Mouse (Mus musculus) Patski (cell line): ENCODE measurements around the gene Ssc5d. TPM values are rescaled to one million over a fixed set of nuclear protein-coding genes. Genes with fewer than 3 reads are reported as not detected.

Experiments used
- ATAC-seq: fragments of 100-300 bp; one replicate; pipeline ENCODE4 v1.8.0; 2021
- CTCF ChIA-PET: fragments of 350-600 bp; sonication (Branson Sonifier 250); formaldehyde crosslinking; loops from one replicate; lab custom pipeline; 2022; ENCODE audit warnings: inconsistent platforms; lab: Charles Lee
- POLR2A ChIA-PET: fragments of 350-600 bp; sonication (Branson Sonifier 250); formaldehyde crosslinking; loops from one replicate; lab custom pipeline; 2022; ENCODE audit warnings: antibody characterized with exemption, inconsistent platforms; lab: Charles Lee
- DNase-seq: peaks from one replicate; pipeline ENCODE4 v3.0.0-alpha.2; 2011; ENCODE audit warnings: low read depth, low spot score
- H3K27me3 ChIP-seq: fragments of 371-371 bp; one replicate; pipeline ENCODE4 v1.5.1; 2021
- CTCF ChIP-seq: fragments of 100-300 bp; IDR thresholded peaks from one replicate; pipeline ENCODE4 v1.5.1; 2021
- in situ Hi-C: fragments of 300-500 bp; cut with MboI; formaldehyde crosslinking; loops from 3 replicates; pipeline ENCODE4 v1.11.1; 2018; ENCODE audit warnings: low pct_unique_long_range_greater_than_20kb, mixed read lengths
- polyA plus RNA-seq: library from polyadenylated mRNA; unstranded; gene quantifications from one replicate; pipeline ENCODE4 v1.2.3, GENCODE M21; 2021

Gene Ssc5d
- polyA plus RNA-seq, 1 experiment from 2014 or later = 4.7 TPM

GRCm38 (mm10) chr7:4942673-4943072, 17.1 kb downstream of the Ssc5d start:
- CTCF ChIA-PET = interaction anchor here (1.8 to 3.3 kb wide), 2 partner anchors 21 to 108 kb away, joined by 4 to 11 read pairs; partner anchors contain the start of genes Sbk2 and Zfp580
- in situ Hi-C loops = loop anchor here (5.0 to 10.0 kb wide), 2 partner anchors 105 to 378 kb away; no protein-coding TSS in a partner anchor
- no peaks in the 10 kb centered on the region for H3K27me3 ChIP-seq
- DNase-seq (no peak), ATAC-seq (no peak)
- POLR2A ChIA-PET = interaction anchor here (1.5 kb wide), 1 partner anchor 118 kb away, joined by 3 read pairs; no protein-coding TSS in a partner anchor
- TF ChIP-seq CTCF = no peak

- peak; percentile 96 for TF ChIP-seq CTCF
- H3K27me3 ChIP-seq = no peaks in the 10 kb centered on the region
- peak; percentile 86 for ATAC-seq
- peak; percentile 61 for DNase-seq
- POLR2A ChIA-PET = interaction anchor here (0.5 to 1.5 kb wide), 2 partner anchors 54 to 118 kb away, joined by 3 read pairs; no protein-coding TSS in a partner anchor
- CTCF ChIA-PET = interaction anchor here (0.6 to 1.6 kb wide), 4 partner anchors 15 to 117 kb away, joined by 3 to 6 read pairs (median 4); partner anchors contain the start of genes Fiz1, Sbk2 and Zfp524
- in situ Hi-C loops = loop anchor here (5.0 to 10.0 kb wide), 2 partner anchors 104 to 379 kb away; no protein-coding TSS in a partner anchor
These were observed 17.7 kb downstream of the Ssc5d start for GRCm38 (mm10) chr7:4943223-4943815.

- no peak for ATAC-seq
- CTCF ChIA-PET = interaction anchor here (0.7 kb wide), 1 partner anchor 16 kb away, joined by 3 read pairs; the partner anchor contains the start of gene Sbk2
- DNase-seq = no peak
- POLR2A ChIA-PET = no interaction called here
- no peaks in the 10 kb centered on the region for H3K27me3 ChIP-seq
- no peak for TF ChIP-seq CTCF
- in situ Hi-C loops = loop anchor here (10.0 kb wide), 1 partner anchor 383 kb away; no protein-coding TSS in a partner anchor
These were observed 22.3 kb downstream of the Ssc5d start for GRCm38 (mm10) chr7:4947855-4948254.

GRCm38 (mm10) chr7:4948386-4948785, 22.8 kb downstream of the Ssc5d start:
- CTCF ChIA-PET = no interaction called here
- no peak for TF ChIP-seq CTCF
- DNase-seq (no peak), ATAC-seq (no peak)
- POLR2A ChIA-PET = no interaction called here
- in situ Hi-C loops = loop anchor here (10.0 kb wide), 1 partner anchor 384 kb away; no protein-coding TSS in a partner anchor
- H3K27me3 ChIP-seq = no peaks in the 10 kb centered on the region

- H3K27me3 ChIP-seq = no peaks in the 10 kb centered on the region
- POLR2A ChIA-PET = no interaction called here
- ATAC-seq (no peak), DNase-seq (no peak)
- TF ChIP-seq CTCF = no peak
- in situ Hi-C loops = no loop called here
- CTCF ChIA-PET = interaction anchor here (1.0 kb wide), 1 partner anchor 26 kb away, joined by 3 read pairs; no protein-coding TSS in a partner anchor
These were observed 25.2 kb downstream of the Ssc5d start for GRCm38 (mm10) chr7:4950561-4951342.

GRCm38 (mm10) chr7:4953815-4954445, 28.3 kb downstream of the Ssc5d start:
- POLR2A ChIA-PET = no interaction called here
- in situ Hi-C loops = no loop called here
- DNase-seq = no peak

GRCm38 (mm10) chr7:4957361-4957760, 31.8 kb downstream of the Ssc5d start:
- H3K27me3 ChIP-seq = no peaks in the 10 kb centered on the region
- ChIA-PET CTCF (no interaction called here), POLR2A (interaction anchor here (0.6 kb wide), 1 partner anchor 42 kb away, joined by 3 read pairs; no protein-coding TSS in a partner anchor)
- no peak for ATAC-seq
- in situ Hi-C loops = no loop called here
- no peak for DNase-seq
- no peak for TF ChIP-seq CTCF

More at GRCm38 (mm10) chr7:4953815-4954445, 28.3 kb downstream of the Ssc5d start:
- TF ChIP-seq CTCF = no peak
- no peak for ATAC-seq
- CTCF ChIA-PET = no interaction called here
- H3K27me3 ChIP-seq = no peaks in the 10 kb centered on the region

- no peak for DNase-seq
- in situ Hi-C loops = no loop called here
- POLR2A ChIA-PET = no interaction called here
- peaks cover 2% of the 10 kb centered on the region for H3K27me3 ChIP-seq
- ATAC-seq = no peak
- CTCF ChIA-PET = interaction anchor here (0.9 to 1.8 kb wide), 4 partner anchors 16 to 83 kb away, joined by 3 to 12 read pairs (median 5); no protein-coding TSS in a partner anchor
- no peak for TF ChIP-seq CTCF
These were observed 37.9 kb downstream of the Ssc5d start for GRCm38 (mm10) chr7:4963527-4963926.

GRCm38 (mm10) chr7:4964272-4964671, 38.7 kb downstream of the Ssc5d start, which contains the start of gene Sbk2:
Gene Sbk2, minus strand, starts transcription at chr7:4964406.
- ATAC-seq (peak; percentile 85), DNase-seq (no peak)
- ChIA-PET POLR2A (no interaction called here), CTCF (interaction anchor here (0.6 to 1.8 kb wide), 10 partner anchors 9 to 152 kb away, joined by 3 to 12 read pairs (median 4); partner anchors contain the start of gene Ube2s)
- in situ Hi-C loops = no loop called here
- H3K27me3 ChIP-seq = peaks cover 2% of the 10 kb centered on the region
- TF ChIP-seq CTCF = peak; percentile 87

- H3K27me3 ChIP-seq = peaks cover 2% of the 10 kb centered on the region
- no peak for TF ChIP-seq CTCF
These were observed 39.4 kb downstream of the Ssc5d start for GRCm38 (mm10) chr7:4964988-4965387.

More at GRCm38 (mm10) chr7:4964988-4965387, 39.4 kb downstream of the Ssc5d start:
- POLR2A ChIA-PET = no interaction called here
- DNase-seq (no peak), ATAC-seq (no peak)
- in situ Hi-C loops = no loop called here
- CTCF ChIA-PET = interaction anchor here (0.8 to 1.8 kb wide), 5 partner anchors 8 to 52 kb away, joined by 3 to 12 read pairs (median 6); no protein-coding TSS in a partner anchor
